Mouse (Mus musculus): ENCODE measurements at regions not wholly inside any gene's neighbourhood (a gene's known extent, or its start where the extent isn't known, plus 50 kb on each side); places are given as distances from the start of the nearest gene placed in this dataset.
A peak's percentile ranks its signal among the peaks of the same experiment; 100 is the strongest.

GRCm38 (mm10) chr7:64034493-64034892 is 95.8 kb upstream of the Klf13 start:
- H3K4me3 ChIP-seq (ENCODE audit: low read depth, low read length): no peak overlapping the region
- no peaks in the 10 kb centered on the region for H3K36me3 ChIP-seq (replicated peaks; ENCODE audit: control insufficient read depth, insufficient read depth, low read depth, low read length)
- ATAC-seq (replicated peaks; ENCODE audit: insufficient number of reproducible peaks, low FRiP score, low TSS enrichment, low read depth) (no peak), DNase-seq (ENCODE audit: low spot score) (no peak)
- 64% methylated on average over 1 of the region's 1 CpGs for WGBS
- no peaks in the 10 kb centered on the region for H3K9me3 ChIP-seq (replicated peaks; ENCODE audit: control insufficient read depth, low read length)
- H3K4me1 ChIP-seq (ENCODE audit: control insufficient read depth, insufficient read depth, low read length): no peaks in the 10 kb centered on the region
- no peak overlapping the region for H3K27ac ChIP-seq (replicated peaks; ENCODE audit: low read depth, low read length)
- no peak overlapping the region for H3K4me2 ChIP-seq (ENCODE audit: low read depth, low read length)
- H3K27me3 ChIP-seq (ENCODE audit: control insufficient read depth, insufficient read depth, low read length): no peaks in the 10 kb centered on the region
- H3K9ac ChIP-seq (replicated peaks; ENCODE audit: low read length): no peak overlapping the region

DNA sequence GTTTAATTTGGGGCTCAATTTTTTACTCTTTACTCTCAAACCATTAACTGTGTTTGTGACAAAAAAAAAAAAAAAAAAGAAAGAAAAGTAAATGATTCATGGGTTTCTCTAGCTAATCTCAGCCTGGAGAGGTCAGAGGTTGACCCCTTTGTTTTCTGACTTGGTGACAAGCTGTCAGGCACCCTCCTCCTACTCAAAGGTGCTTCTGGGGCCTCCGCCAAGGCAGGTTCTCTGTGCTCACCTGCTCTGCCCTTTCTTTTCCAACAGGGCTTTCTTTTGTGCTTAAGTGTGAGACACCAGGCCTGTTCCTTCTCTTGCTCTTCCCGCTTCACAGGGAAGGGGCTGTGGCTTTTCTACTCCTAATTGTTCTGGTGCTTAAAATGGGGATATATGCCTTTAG is 94.7 kb upstream of the Klf13 start:
- Histone ChIP-seq H3K9ac (replicated peaks; ENCODE audit: low read length) (no peak overlapping the region), H3K4me1 (ENCODE audit: control insufficient read depth, insufficient read depth, low read length) (no peaks in the 10 kb centered on the region), H3K9me3 (replicated peaks; ENCODE audit: control insufficient read depth, low read length) (no peaks in the 10 kb centered on the region), H3K4me2 (ENCODE audit: low read depth, low read length) (no peak overlapping the region), H3K4me3 (ENCODE audit: low read depth, low read length) (no peak overlapping the region), H3K36me3 (replicated peaks; ENCODE audit: control insufficient read depth, insufficient read depth, low read depth, low read length) (no peaks in the 10 kb centered on the region), H3K27ac (replicated peaks; ENCODE audit: low read depth, low read length) (no peak overlapping the region), H3K27me3 (ENCODE audit: control insufficient read depth, insufficient read depth, low read length) (no peaks in the 10 kb centered on the region)
- 70% methylated on average over 2 of the region's 2 CpGs for WGBS
- DNase-seq (ENCODE audit: low spot score) (no peak), ATAC-seq (replicated peaks; ENCODE audit: insufficient number of reproducible peaks, low FRiP score, low TSS enrichment, low read depth) (no peak)

DNA sequence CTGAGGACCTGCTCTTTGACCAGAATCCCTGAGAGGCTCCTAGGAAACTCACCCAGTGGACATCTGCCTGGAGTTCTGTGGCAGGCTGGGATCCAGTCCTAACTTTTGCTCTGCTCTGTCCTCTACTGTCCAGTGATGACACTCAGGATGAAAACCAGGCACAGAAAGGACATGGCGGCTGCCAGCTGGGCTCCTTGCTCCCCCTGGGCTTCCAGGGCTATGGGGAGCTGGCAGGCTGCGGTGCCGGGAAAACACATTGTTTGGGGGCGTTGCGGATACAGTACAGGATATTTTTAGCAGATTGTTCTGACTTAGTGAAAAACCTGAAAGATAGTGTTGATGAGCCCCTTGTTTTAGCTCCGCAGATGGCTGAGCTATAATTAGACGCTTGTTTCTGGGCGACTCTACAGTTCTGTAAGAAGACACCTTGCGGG is 94.2 kb upstream of the Klf13 start:
- no peaks in the 10 kb centered on the region for H3K36me3 ChIP-seq (replicated peaks; ENCODE audit: control insufficient read depth, insufficient read depth, low read depth, low read length)
- no peak overlapping the region for H3K9ac ChIP-seq (replicated peaks; ENCODE audit: low read length)
- no peaks in the 10 kb centered on the region for H3K4me1 ChIP-seq (ENCODE audit: control insufficient read depth, insufficient read depth, low read length)
- no peaks in the 10 kb centered on the region for H3K9me3 ChIP-seq (replicated peaks; ENCODE audit: control insufficient read depth, low read length)
- no peak overlapping the region for H3K4me3 ChIP-seq (ENCODE audit: low read depth, low read length)
- H3K27ac ChIP-seq (replicated peaks; ENCODE audit: low read depth, low read length): no peak overlapping the region
- ATAC-seq (replicated peaks; ENCODE audit: insufficient number of reproducible peaks, low FRiP score, low TSS enrichment, low read depth) (no peak), DNase-seq (ENCODE audit: low spot score) (no peak)
- 68% methylated on average over 9 of the region's 9 CpGs for WGBS
- H3K27me3 ChIP-seq (ENCODE audit: control insufficient read depth, insufficient read depth, low read length): no peaks in the 10 kb centered on the region
- no peak overlapping the region for H3K4me2 ChIP-seq (ENCODE audit: low read depth, low read length)

DNA sequence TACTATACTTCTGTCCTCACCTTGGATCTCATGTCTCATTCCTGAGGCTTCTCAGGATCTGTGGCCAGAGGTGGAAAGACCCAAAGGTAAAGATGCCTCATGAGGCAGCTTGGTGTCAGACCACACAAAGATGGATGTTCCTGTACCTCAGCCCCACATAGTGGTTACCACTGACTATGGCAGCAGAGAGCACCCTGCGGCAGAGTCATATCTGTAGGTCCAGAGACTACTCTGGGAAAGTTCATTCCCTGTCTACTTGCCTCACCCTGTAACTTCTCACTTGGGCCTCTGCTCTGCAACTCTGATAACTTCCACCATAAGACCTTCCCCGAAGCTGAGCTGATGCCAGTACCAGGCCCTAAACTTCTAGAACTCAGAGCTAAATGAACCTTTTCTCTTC is 91.9 kb upstream of the Klf13 start:
- ATAC-seq (replicated peaks; ENCODE audit: insufficient number of reproducible peaks, low FRiP score, low TSS enrichment, low read depth): no peak
- Histone ChIP-seq H3K27ac (replicated peaks; ENCODE audit: low read depth, low read length) (no peak overlapping the region), H3K9ac (replicated peaks; ENCODE audit: low read length) (no peak overlapping the region), H3K4me2 (ENCODE audit: low read depth, low read length) (no peak overlapping the region), H3K36me3 (replicated peaks; ENCODE audit: control insufficient read depth, insufficient read depth, low read depth, low read length) (no peaks in the 10 kb centered on the region), H3K9me3 (replicated peaks; ENCODE audit: control insufficient read depth, low read length) (no peaks in the 10 kb centered on the region), H3K4me3 (ENCODE audit: low read depth, low read length) (no peak overlapping the region), H3K4me1 (ENCODE audit: control insufficient read depth, insufficient read depth, low read length) (no peaks in the 10 kb centered on the region), H3K27me3 (ENCODE audit: control insufficient read depth, insufficient read depth, low read length) (no peaks in the 10 kb centered on the region)
- no peak for DNase-seq (ENCODE audit: low spot score)
- 89% methylated on average over 2 of the region's 2 CpGs for WGBS

GRCm38 (mm10) chr7:64027100-64027499 is 88.4 kb upstream of the Klf13 start:
- Histone ChIP-seq H3K36me3 (replicated peaks; ENCODE audit: control insufficient read depth, insufficient read depth, low read depth, low read length) (no peaks in the 10 kb centered on the region), H3K9ac (replicated peaks; ENCODE audit: low read length) (no peak overlapping the region), H3K27me3 (ENCODE audit: control insufficient read depth, insufficient read depth, low read length) (no peaks in the 10 kb centered on the region), H3K4me1 (ENCODE audit: control insufficient read depth, insufficient read depth, low read length) (no peaks in the 10 kb centered on the region), H3K4me2 (ENCODE audit: low read depth, low read length) (no peak overlapping the region), H3K27ac (replicated peaks; ENCODE audit: low read depth, low read length) (no peak overlapping the region), H3K9me3 (replicated peaks; ENCODE audit: control insufficient read depth, low read length) (no peaks in the 10 kb centered on the region), H3K4me3 (ENCODE audit: low read depth, low read length) (no peak overlapping the region)
- ATAC-seq (replicated peaks; ENCODE audit: insufficient number of reproducible peaks, low FRiP score, low TSS enrichment, low read depth) (peak; percentile 42; the same call in 1 of the 2 replicates), DNase-seq (ENCODE audit: low spot score) (no peak)
- 90% methylated on average over 7 of the region's 7 CpGs for WGBS

DNA sequence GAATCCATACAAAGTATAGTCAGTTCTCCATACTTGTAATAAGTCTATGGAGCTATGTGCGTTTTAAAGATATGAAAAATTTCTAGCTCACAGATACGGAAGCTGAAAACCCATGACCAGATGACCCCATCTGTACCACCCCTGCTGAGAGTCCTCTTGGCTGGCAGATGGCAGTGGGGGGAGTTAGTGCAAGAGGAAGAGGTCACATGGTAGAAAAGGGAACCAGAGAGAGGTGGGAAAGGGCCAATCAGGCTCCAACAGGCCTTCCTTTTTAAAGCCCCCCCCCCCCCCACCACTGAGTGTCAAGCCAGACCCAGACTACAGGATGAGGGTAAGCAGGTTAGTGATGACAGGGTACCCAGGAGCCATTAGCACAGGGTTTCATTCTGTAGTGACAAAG is 86.4 kb upstream of the Klf13 start:
- DNase-seq (ENCODE audit: low spot score): no peak
- Histone ChIP-seq H3K9ac (replicated peaks; ENCODE audit: low read length) (no peak overlapping the region), H3K4me3 (ENCODE audit: low read depth, low read length) (no peak overlapping the region), H3K27me3 (ENCODE audit: control insufficient read depth, insufficient read depth, low read length) (no peaks in the 10 kb centered on the region), H3K36me3 (replicated peaks; ENCODE audit: control insufficient read depth, insufficient read depth, low read depth, low read length) (no peaks in the 10 kb centered on the region), H3K9me3 (replicated peaks; ENCODE audit: control insufficient read depth, low read length) (no peaks in the 10 kb centered on the region), H3K27ac (replicated peaks; ENCODE audit: low read depth, low read length) (no peak overlapping the region), H3K4me2 (ENCODE audit: low read depth, low read length) (no peak overlapping the region), H3K4me1 (ENCODE audit: control insufficient read depth, insufficient read depth, low read length) (no peaks in the 10 kb centered on the region)
- no peak for ATAC-seq (replicated peaks; ENCODE audit: insufficient number of reproducible peaks, low FRiP score, low TSS enrichment, low read depth)
- WGBS: 77% methylated on average over 2 of the region's 2 CpGs

GRCm38 (mm10) chr7:64024253-64024652 is 85.5 kb upstream of the Klf13 start:
- no peaks in the 10 kb centered on the region for H3K27me3 ChIP-seq (ENCODE audit: control insufficient read depth, insufficient read depth, low read length)
- no peak for ATAC-seq (replicated peaks; ENCODE audit: insufficient number of reproducible peaks, low FRiP score, low TSS enrichment, low read depth)
- no peak overlapping the region for H3K4me2 ChIP-seq (ENCODE audit: low read depth, low read length)
- no peaks in the 10 kb centered on the region for H3K36me3 ChIP-seq (replicated peaks; ENCODE audit: control insufficient read depth, insufficient read depth, low read depth, low read length)
- H3K4me1 ChIP-seq (ENCODE audit: control insufficient read depth, insufficient read depth, low read length): no peaks in the 10 kb centered on the region
- H3K4me3 ChIP-seq (ENCODE audit: low read depth, low read length): no peak overlapping the region
- H3K9me3 ChIP-seq (replicated peaks; ENCODE audit: control insufficient read depth, low read length): no peaks in the 10 kb centered on the region
- no peak overlapping the region for H3K27ac ChIP-seq (replicated peaks; ENCODE audit: low read depth, low read length)
- no peak for DNase-seq (ENCODE audit: low spot score)
- H3K9ac ChIP-seq (replicated peaks; ENCODE audit: low read length): no peak overlapping the region
- 84% methylated on average over 4 of the region's 4 CpGs for WGBS

DNA sequence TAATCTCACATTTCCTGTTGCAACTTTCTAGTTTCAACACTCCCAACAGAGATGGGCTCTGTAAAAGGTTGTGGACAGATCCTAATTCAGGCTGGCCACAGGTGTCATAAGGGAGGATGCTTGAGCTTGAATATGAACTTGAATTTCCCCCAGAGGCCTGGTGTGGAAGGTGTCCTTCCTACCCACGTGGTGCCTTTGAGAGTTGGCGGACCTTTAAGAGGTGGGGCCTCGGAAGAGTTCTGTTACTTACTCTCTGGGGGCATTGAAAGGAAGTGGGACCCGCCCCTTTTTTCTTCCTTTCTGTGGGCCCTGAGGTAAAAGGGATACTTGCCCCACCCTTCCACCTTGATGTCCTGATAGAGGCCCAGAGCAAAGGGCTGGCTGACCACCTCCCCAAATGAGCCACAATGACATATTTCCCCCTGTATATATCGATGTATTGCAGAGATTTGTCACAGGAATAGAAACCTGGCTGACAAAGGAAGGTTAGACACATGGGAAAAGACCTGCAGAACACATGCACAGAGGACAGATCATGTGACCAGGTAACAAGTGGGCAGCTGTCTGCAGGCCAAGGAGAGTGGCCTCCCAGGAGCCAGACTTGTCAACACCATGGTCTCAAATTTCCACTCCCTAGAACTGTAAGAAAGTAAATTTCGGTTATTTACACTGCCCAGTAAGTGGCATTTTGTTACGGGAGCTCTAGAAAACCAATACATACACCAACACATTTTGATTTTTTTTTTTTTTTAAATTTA is 84.2 kb upstream of the Klf13 start:
- Histone ChIP-seq H3K9me3 (replicated peaks; ENCODE audit: control insufficient read depth, low read length) (no peaks in the 10 kb centered on the region), H3K9ac (replicated peaks; ENCODE audit: low read length) (no peak overlapping the region), H3K27me3 (ENCODE audit: control insufficient read depth, insufficient read depth, low read length) (no peaks in the 10 kb centered on the region), H3K36me3 (replicated peaks; ENCODE audit: control insufficient read depth, insufficient read depth, low read depth, low read length) (no peaks in the 10 kb centered on the region), H3K4me3 (ENCODE audit: low read depth, low read length) (no peak overlapping the region), H3K4me2 (ENCODE audit: low read depth, low read length) (no peak overlapping the region), H3K27ac (replicated peaks; ENCODE audit: low read depth, low read length) (no peak overlapping the region), H3K4me1 (ENCODE audit: control insufficient read depth, insufficient read depth, low read length) (no peaks in the 10 kb centered on the region)
- ATAC-seq (replicated peaks; ENCODE audit: insufficient number of reproducible peaks, low FRiP score, low TSS enrichment, low read depth): no peak
- DNase-seq (ENCODE audit: low spot score): no peak
- WGBS: 61% methylated on average over 7 of the region's 7 CpGs

Measured in embryonic facial prominence, embryonic 11.5 days (tissue).